Mouse (Mus musculus) heart, adult 2 months (tissue): ENCODE results near the gene Kcng1. TPM values are rescaled to one million over a fixed set of nuclear protein-coding genes. Genes with fewer than 3 reads are reported as not detected.
A peak's percentile ranks its signal among the peaks of the same experiment; 100 is the strongest.

Experiments used
- DNase-seq, 2 experiments: peaks; one replicate each; pipeline ENCODE4 v3.0.0; 2021
- H3K27ac ChIP-seq: fragments of 200-600 bp; 2 replicates; pipeline ENCODE4 v1.8.1; 2022
- H3K27me3 ChIP-seq: fragments of 200-500 bp; 2 replicates; pipeline ENCODE4 v1.6.1; 2012; ENCODE audit warnings: mild to moderate bottlenecking, low read length, inconsistent platforms, mixed read lengths; ENCODE audit not compliant: control insufficient read depth, insufficient read depth
- H3K36me3 ChIP-seq: fragments of 200-500 bp; 2 replicates; pipeline ENCODE4 v1.6.1; 2012; ENCODE audit warnings: low read length, inconsistent platforms; ENCODE audit not compliant: control insufficient read depth, insufficient read depth
- H3K4me1 ChIP-seq: fragments of 200-500 bp; 2 replicates; pipeline ENCODE4 v1.6.1; 2011; ENCODE audit warnings: low read length; ENCODE audit not compliant: control insufficient read depth, insufficient read depth
- H3K4me3 ChIP-seq: fragments of 200-600 bp; 2 replicates; pipeline ENCODE4 v1.8.1; 2022
- H3K79me2 ChIP-seq: fragments of 200-500 bp; replicated peaks from 2 replicates; pipeline ENCODE4 v1.6.1; 2012; ENCODE audit warnings: mild to moderate bottlenecking, inconsistent platforms, low read length, moderate library complexity, mixed read lengths; ENCODE audit not compliant: control insufficient read depth, insufficient read depth
- H3K9ac ChIP-seq: fragments of 200-500 bp; 2 replicates; pipeline ENCODE4 v1.6.1; 2012; ENCODE audit warnings: low read depth, mild to moderate bottlenecking, control low read depth, inconsistent platforms, low read length, mixed read lengths
- CTCF ChIP-seq: fragments of 200-600 bp; IDR thresholded peaks from 2 replicates; pipeline ENCODE4 v1.8.1; 2022; ENCODE audit warnings: antibody characterized with exemption, mild to moderate bottlenecking, moderate library complexity
- EP300 ChIP-seq: fragments of 200-500 bp; IDR thresholded peaks from 2 replicates; pipeline ENCODE4 v1.6.1; 2011; ENCODE audit warnings: low read depth, low read length, control low read depth; ENCODE audit not compliant: insufficient read depth
- POLR2A ChIP-seq: fragments of 200-500 bp; IDR thresholded peaks from 2 replicates; pipeline ENCODE4 v1.6.1; 2011; ENCODE audit warnings: mild to moderate bottlenecking, low read depth, low read length, control low read depth; ENCODE audit not compliant: insufficient read depth
- WGBS: fragments of 180-500 bp; shearing (Covaris S2); methylation state at CpG from one replicate; pipeline ENCODE4 v1.1.7; 2018; 5-methylcytosine and 5-hydroxymethylcytosine counted together
- intact Hi-C: fragments of 180-260 bp; cut with DNase I; formaldehyde crosslinking; loops from one replicate; pipeline ENCODE4 v1.15.1; 2025
- long read RNA-seq: library from polyadenylated mRNA; stranded (forward); transcript quantifications from one replicate; pipeline ENCODE4 v2.0.0, GENCODE M21; 2021
- polyA plus RNA-seq: library from polyadenylated mRNA; depleted of rRNA; stranded (reverse); fragments of >200 nt; gene quantifications from 2 replicates; pipeline ENCODE4 v1.2.3, GENCODE M21; 2012; rRNA removed
- total RNA-seq, 2 experiments: library from RNA; stranded (reverse); gene quantifications; 2 replicates each; pipeline ENCODE4 v1.2.3; 2021

The Kcng1 gene
- total RNA-seq (not detected), polyA plus RNA-seq (0.04 TPM in 1 of 2 replicates, not detected in the other)
- long read RNA-seq: 0 reads

- Histone ChIP-seq H3K4me3 (peak within 1 kb of the TSS; percentile 37), H3K79me2 (no peaks in the 10 kb centered on the region), H3K4me1 (no peaks in the 10 kb centered on the region; the same call in 1 of the 2 replicates), H3K9ac (no peak within 1 kb of the TSS), H3K27me3 (peaks cover 10% of the 10 kb centered on the region), H3K27ac (no peak within 1 kb of the TSS), H3K36me3 (no peaks in the 10 kb centered on the region)
- WGBS: 25% methylated on average over 12 of the region's 12 CpGs
- intact Hi-C loops: no loop called here
- no peak for DNase-seq
- TF ChIP-seq POLR2A (no peak), EP300 (no peak), CTCF (no peak)
These were observed at the start of gene Kcng1 for GRCm38 (mm10) chr2:168281582-168281981. Gene Kcng1 (minus strand): TSS chr2:168281736.

GRCm38 (mm10) chr2:168330421-168331070 lies 49.0 kb upstream of the Kcng1 start:
- no peak overlapping the region for H3K27ac ChIP-seq
- H3K9ac ChIP-seq: no peak overlapping the region
- intact Hi-C loops: no loop called here
- H3K4me1 ChIP-seq: no peaks in the 10 kb centered on the region
- WGBS: 58% methylated on average over 11 of the region's 11 CpGs
- no peak overlapping the region for H3K4me3 ChIP-seq
- TF ChIP-seq POLR2A (no peak), EP300 (no peak), CTCF (no peak)
- no peaks in the 10 kb centered on the region for H3K79me2 ChIP-seq
- H3K27me3 ChIP-seq: no peaks in the 10 kb centered on the region
- H3K36me3 ChIP-seq: no peaks in the 10 kb centered on the region
- no peak for DNase-seq

GRCm38 (mm10) chr2:168321716-168322374 lies 40.3 kb upstream of the Kcng1 start:
- no peak for DNase-seq
- H3K36me3 ChIP-seq: no peaks in the 10 kb centered on the region
- no peaks in the 10 kb centered on the region for H3K27me3 ChIP-seq

GRCm38 (mm10) chr2:168320388-168321182 lies 39.0 kb upstream of the Kcng1 start:
- Histone ChIP-seq H3K4me1 (no peaks in the 10 kb centered on the region; the same call in 1 of the 2 replicates), H3K79me2 (no peaks in the 10 kb centered on the region), H3K4me3 (no peak overlapping the region), H3K36me3 (no peaks in the 10 kb centered on the region), H3K27ac (no peak overlapping the region), H3K9ac (no peak overlapping the region), H3K27me3 (no peaks in the 10 kb centered on the region)
- no peak for TF ChIP-seq EP300
- no peak for TF ChIP-seq POLR2A
- TF ChIP-seq CTCF: no peak
- WGBS: 60% methylated on average over 17 of the region's 17 CpGs
- DNase-seq: no peak
- intact Hi-C loops: no loop called here

More at GRCm38 (mm10) chr2:168321716-168322374, 40.3 kb upstream of the Kcng1 start:
- 66% methylated on average over 10 of the region's 10 CpGs for WGBS
- no peak overlapping the region for H3K27ac ChIP-seq
- TF ChIP-seq EP300 (no peak), CTCF (no peak)
- H3K9ac ChIP-seq: no peak overlapping the region
- intact Hi-C loops: no loop called here
- H3K4me3 ChIP-seq: no peak overlapping the region
- H3K79me2 ChIP-seq: no peaks in the 10 kb centered on the region
- no peaks in the 10 kb centered on the region; the same call in 1 of the 2 replicates for H3K4me1 ChIP-seq

GRCm38 (mm10) chr2:168314646-168315446 lies 33.3 kb upstream of the Kcng1 start:
- H3K27me3 ChIP-seq: no peaks in the 10 kb centered on the region
- TF ChIP-seq POLR2A: no peak
- TF ChIP-seq CTCF: no peak
- no peak for TF ChIP-seq EP300
- H3K79me2 ChIP-seq: no peaks in the 10 kb centered on the region
- 43% methylated on average over 16 of the region's 16 CpGs for WGBS
- H3K36me3 ChIP-seq: no peaks in the 10 kb centered on the region
- intact Hi-C loops: no loop called here
- H3K4me3 ChIP-seq: no peak overlapping the region
- no peak overlapping the region for H3K9ac ChIP-seq
- H3K4me1 ChIP-seq: no peaks in the 10 kb centered on the region
- no peak overlapping the region for H3K27ac ChIP-seq
- DNase-seq: no peak
